Mouse (Mus musculus): ENCODE data around the gene Dnaic2.

DNA sequence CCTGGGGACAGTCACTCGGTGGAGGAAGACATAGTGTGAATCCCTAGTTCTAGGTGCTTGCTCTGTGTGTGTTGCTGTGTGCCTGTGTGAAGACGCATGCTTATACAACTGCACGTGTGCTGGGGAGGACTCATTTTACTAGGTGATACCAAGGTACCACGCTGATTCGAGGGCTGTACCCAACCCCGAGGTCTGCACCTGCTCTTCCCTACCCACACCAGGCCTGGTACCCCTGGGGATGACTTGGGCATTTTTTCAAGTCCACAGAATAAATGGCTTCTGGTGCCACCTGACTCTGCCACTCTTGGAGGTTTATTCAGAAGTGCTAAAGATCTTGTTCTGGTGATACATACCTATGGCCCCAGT lies 24.2 kb upstream of the Dnaic2 start:
- no peak for TF ChIP-seq CTCF (IDR thresholded peaks at IDR 0.05; ENCODE audit: low read depth, low read length)
- no peak for TF ChIP-seq POLR2A (IDR thresholded peaks at IDR 0.05; ENCODE audit: insufficient read depth, low read length)
- no peak for TF ChIP-seq EP300 (IDR thresholded peaks at IDR 0.05; ENCODE audit: insufficient read depth, low read depth, low read length)
